Mouse (Mus musculus): ENCODE measurements at regions not wholly inside any gene's neighbourhood (a gene's known extent, or its start where the extent isn't known, plus 50 kb on each side); places are given as distances from the start of the nearest gene placed in this dataset.
"Not testable (repeated sequence)": the region's sequence is repeated elsewhere in the genome, so short reads cannot be mapped to it uniquely, and the experiment has no call there.

GRCm38 (mm10) chr14:68820241-68820640 lies 473.9 kb downstream of the Synb start:
- 60% methylated on average over 8 of the region's 8 CpGs for WGBS
- no peak for DNase-seq
- H3K4me1 ChIP-seq (ENCODE audit: control insufficient read depth, insufficient read depth, low read length), result no peaks in the 10 kb centered on the region
- H3K4me3 ChIP-seq (replicated peaks; ENCODE audit: extremely low read depth, low read depth, low read length), result no peak overlapping the region
- TF ChIP-seq CTCF (IDR thresholded peaks at IDR 0.05; ENCODE audit: insufficient read depth, low read length) (no peak), POLR2A (IDR thresholded peaks at IDR 0.05; ENCODE audit: borderline replicate concordance, extremely low read depth, low read depth, low read length) (no peak)

- no peak for DNase-seq
- no peak for TF ChIP-seq CTCF (IDR thresholded peaks at IDR 0.05; ENCODE audit: insufficient read depth, low read length)
- TF ChIP-seq POLR2A (IDR thresholded peaks at IDR 0.05; ENCODE audit: borderline replicate concordance, extremely low read depth, low read depth, low read length), result no peak
- H3K4me3 ChIP-seq (replicated peaks; ENCODE audit: extremely low read depth, low read depth, low read length), result no peak overlapping the region
- WGBS, result 77% methylated on average over 3 of the region's 3 CpGs
- H3K4me1 ChIP-seq (ENCODE audit: control insufficient read depth, insufficient read depth, low read length), result no peaks in the 10 kb centered on the region
These were observed 485.1 kb downstream of the Synb start for GRCm38 (mm10) chr14:68808976-68809375.

DNA sequence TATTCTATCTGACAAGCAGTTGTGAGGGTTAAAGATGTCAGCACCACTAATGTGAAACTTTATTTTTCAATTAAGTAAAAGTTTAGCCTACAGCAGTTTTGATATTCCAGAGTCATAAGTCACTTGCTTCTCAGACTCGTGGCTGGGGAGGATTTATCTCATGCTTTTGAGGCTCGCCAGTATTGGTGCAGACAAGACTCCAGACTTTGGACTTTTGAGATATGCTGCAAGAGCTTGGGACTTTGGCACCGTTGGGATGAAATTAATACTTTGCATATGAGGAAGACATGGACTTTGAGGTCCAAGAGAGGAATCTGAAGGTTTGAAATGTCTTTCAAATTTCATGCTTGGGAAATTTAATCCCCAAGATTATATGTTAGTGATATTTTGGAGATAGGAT lies 486.2 kb downstream of the Synb start:
- no peak overlapping the region for H3K4me3 ChIP-seq (replicated peaks; ENCODE audit: extremely low read depth, low read depth, low read length)
- no peak for TF ChIP-seq POLR2A (IDR thresholded peaks at IDR 0.05; ENCODE audit: borderline replicate concordance, extremely low read depth, low read depth, low read length)
- DNase-seq, result no peak
- H3K4me1 ChIP-seq (ENCODE audit: control insufficient read depth, insufficient read depth, low read length), result no peaks in the 10 kb centered on the region
- 67% methylated on average over 3 of the region's 3 CpGs for WGBS

- no peak overlapping the region for H3K4me3 ChIP-seq (replicated peaks; ENCODE audit: extremely low read depth, low read depth, low read length)
- H3K4me1 ChIP-seq (ENCODE audit: control insufficient read depth, insufficient read depth, low read length), result no peaks in the 10 kb centered on the region
- 65% methylated on average over 1 of the region's 1 CpGs for WGBS
- TF ChIP-seq CTCF (IDR thresholded peaks at IDR 0.05; ENCODE audit: insufficient read depth, low read length) (no peak), POLR2A (IDR thresholded peaks at IDR 0.05; ENCODE audit: borderline replicate concordance, extremely low read depth, low read depth, low read length) (no peak)
- no peak for DNase-seq
These were observed 487.5 kb downstream of the Synb start for GRCm38 (mm10) chr14:68806646-68807045.

GRCm38 (mm10) chr14:68784395-68784794 lies 509.7 kb downstream of the Synb start:
- H3K4me1 ChIP-seq (ENCODE audit: control insufficient read depth, insufficient read depth, low read length), result no peaks in the 10 kb centered on the region
- no peak overlapping the region for H3K4me3 ChIP-seq (replicated peaks; ENCODE audit: extremely low read depth, low read depth, low read length)
- DNase-seq, result no peak
- WGBS, result 97% methylated on average over 3 of the region's 3 CpGs
- TF ChIP-seq POLR2A (IDR thresholded peaks at IDR 0.05; ENCODE audit: borderline replicate concordance, extremely low read depth, low read depth, low read length), result no peak
- no peak for TF ChIP-seq CTCF (IDR thresholded peaks at IDR 0.05; ENCODE audit: insufficient read depth, low read length)

DNA sequence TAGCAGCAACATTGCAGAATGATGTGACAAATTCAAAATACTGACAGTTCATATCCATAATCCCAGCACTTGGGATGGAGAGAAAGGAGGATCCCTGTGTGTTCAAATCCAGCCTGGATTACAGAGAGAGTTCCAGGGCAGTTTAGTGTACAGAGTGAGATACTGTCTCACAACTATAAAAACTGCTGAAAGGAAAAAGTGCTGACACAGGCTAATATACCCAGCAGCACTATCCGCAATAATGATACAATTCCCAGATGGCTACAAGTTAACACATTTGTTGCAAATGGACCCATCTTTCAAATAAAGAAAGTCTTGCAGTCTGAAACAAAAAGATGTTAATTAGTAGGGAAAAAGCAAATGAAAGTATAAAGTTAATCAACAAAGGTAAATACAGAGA lies 510.9 kb downstream of the Synb start:
- Histone ChIP-seq H3K4me3 (replicated peaks; ENCODE audit: extremely low read depth, low read depth, low read length) (no peak overlapping the region), H3K4me1 (ENCODE audit: control insufficient read depth, insufficient read depth, low read length) (no peaks in the 10 kb centered on the region)
- TF ChIP-seq POLR2A (IDR thresholded peaks at IDR 0.05; ENCODE audit: borderline replicate concordance, extremely low read depth, low read depth, low read length) (no peak), CTCF (IDR thresholded peaks at IDR 0.05; ENCODE audit: insufficient read depth, low read length) (no peak)
- 98% methylated on average over 1 of the region's 1 CpGs for WGBS
- DNase-seq, result no peak

GRCm38 (mm10) chr14:68770411-68770810 lies 523.7 kb downstream of the Synb start:
- TF ChIP-seq CTCF (IDR thresholded peaks at IDR 0.05; ENCODE audit: insufficient read depth, low read length) (no peak), POLR2A (IDR thresholded peaks at IDR 0.05; ENCODE audit: borderline replicate concordance, extremely low read depth, low read depth, low read length) (no peak)
- DNase-seq, result no peak
- WGBS, result 65% methylated on average over 2 of the region's 2 CpGs
- H3K4me1 ChIP-seq (ENCODE audit: control insufficient read depth, insufficient read depth, low read length), result no peaks in the 10 kb centered on the region
- H3K4me3 ChIP-seq (replicated peaks; ENCODE audit: extremely low read depth, low read depth, low read length), result no peak overlapping the region

DNA sequence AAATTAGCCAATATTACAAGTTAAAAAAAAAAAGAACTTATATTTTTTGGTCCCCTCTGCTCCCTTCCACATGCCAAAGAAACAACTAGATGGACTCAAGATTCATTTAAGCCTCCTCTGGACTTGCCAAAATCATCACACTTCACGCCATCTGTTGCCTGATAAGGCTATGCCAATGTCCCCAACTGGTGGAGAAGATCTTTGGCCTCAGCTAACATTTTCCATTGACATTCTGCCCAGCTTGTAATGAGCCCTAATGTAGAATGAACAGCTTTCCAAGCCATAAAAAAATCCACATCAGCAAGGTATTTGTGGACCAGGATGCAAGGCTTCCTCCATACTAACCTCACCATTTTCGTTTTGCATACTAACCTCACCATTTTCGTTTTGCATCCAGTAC lies 531.2 kb downstream of the Synb start:
- Histone ChIP-seq H3K4me1 (ENCODE audit: control insufficient read depth, insufficient read depth, low read length) (no peaks in the 10 kb centered on the region), H3K4me3 (replicated peaks; ENCODE audit: extremely low read depth, low read depth, low read length) (no peak overlapping the region)
- 60% methylated on average over 3 of the region's 3 CpGs for WGBS
- no peak for DNase-seq
- TF ChIP-seq POLR2A (IDR thresholded peaks at IDR 0.05; ENCODE audit: borderline replicate concordance, extremely low read depth, low read depth, low read length) (no peak), CTCF (IDR thresholded peaks at IDR 0.05; ENCODE audit: insufficient read depth, low read length) (no peak)

DNA sequence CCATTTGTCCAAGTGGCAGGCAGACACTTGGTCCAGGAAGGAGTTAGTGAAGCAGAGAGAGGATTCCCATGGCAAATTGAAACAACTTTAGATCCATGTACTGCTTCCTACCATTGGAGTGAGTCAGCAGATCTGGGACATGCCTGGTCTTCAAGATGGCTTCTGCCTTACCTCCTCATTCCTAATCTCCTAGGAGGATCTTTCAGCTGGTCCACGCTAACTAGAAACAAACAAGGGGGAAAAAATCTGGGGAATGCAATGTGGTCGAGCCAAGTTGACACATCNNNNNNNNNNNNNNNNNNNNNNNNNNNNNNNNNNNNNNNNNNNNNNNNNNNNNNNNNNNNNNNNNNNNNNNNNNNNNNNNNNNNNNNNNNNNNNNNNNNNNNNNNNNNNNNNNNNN lies 549.4 kb downstream of the Synb start:
- no peak for DNase-seq
- WGBS, result 49% methylated on average over 2 of the region's 2 CpGs

GRCm38 (mm10) chr14:68738474-68738873 lies 555.6 kb downstream of the Synb start:
- WGBS, result no CpG with 5 or more reads among the region's 1 CpGs
- TF ChIP-seq POLR2A (IDR thresholded peaks at IDR 0.05; ENCODE audit: borderline replicate concordance, extremely low read depth, low read depth, low read length) (no peak), CTCF (IDR thresholded peaks at IDR 0.05; ENCODE audit: insufficient read depth, low read length) (no peak)
- no peak for DNase-seq
- Histone ChIP-seq H3K4me3 (replicated peaks; ENCODE audit: extremely low read depth, low read depth, low read length) (no peak overlapping the region), H3K4me1 (ENCODE audit: control insufficient read depth, insufficient read depth, low read length) (no peaks in the 10 kb centered on the region)

More for the DNA sequence above, 549.4 kb downstream of the Synb start:
- TF ChIP-seq CTCF (IDR thresholded peaks at IDR 0.05; ENCODE audit: insufficient read depth, low read length) (no peak), POLR2A (IDR thresholded peaks at IDR 0.05; ENCODE audit: borderline replicate concordance, extremely low read depth, low read depth, low read length) (no peak)
- H3K4me3 ChIP-seq (replicated peaks; ENCODE audit: extremely low read depth, low read depth, low read length), result no peak overlapping the region
- H3K4me1 ChIP-seq (ENCODE audit: control insufficient read depth, insufficient read depth, low read length), result no peaks in the 10 kb centered on the region

DNA sequence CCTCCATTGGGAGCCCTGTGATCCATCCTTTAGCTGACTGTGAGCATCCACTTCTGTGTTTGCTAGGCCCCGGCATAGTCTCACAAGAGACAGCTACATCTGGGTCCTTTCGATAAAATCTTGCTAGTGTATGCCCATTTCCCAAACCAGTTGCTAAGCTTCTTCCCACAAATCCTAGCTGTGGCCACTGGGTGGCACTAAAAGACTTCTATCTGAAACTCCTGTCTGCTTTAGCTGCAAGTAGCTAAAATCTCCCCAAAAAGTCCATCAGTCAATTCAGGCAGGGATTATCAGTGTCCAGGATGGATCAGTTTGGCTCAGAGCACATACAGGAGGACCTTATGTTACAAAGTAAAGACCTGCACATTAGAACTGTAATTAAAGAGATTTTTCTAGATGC lies 558.3 kb downstream of the Synb start:
- WGBS, result 32% methylated on average over 2 of the region's 2 CpGs
- not testable (repeated sequence) for H3K4me1 ChIP-seq (ENCODE audit: control insufficient read depth, insufficient read depth, low read length); H3K4me3 ChIP-seq (replicated peaks; ENCODE audit: extremely low read depth, low read depth, low read length)
- peak; percentile 31 for DNase-seq
- TF ChIP-seq CTCF (IDR thresholded peaks at IDR 0.05; ENCODE audit: insufficient read depth, low read length), result 0 out of 2 replicates have a peak, but pooled peaks have one; percentile 20
